Mouse (Mus musculus) erythroblast, embryonic 14.5 days (primary cell): ENCODE results near the gene Zfp512b. TPM values are rescaled to one million over a fixed set of nuclear protein-coding genes. Genes with fewer than 3 reads are reported as not detected.

ENCODE experiments used
- H3K27me3 ChIP-seq: 2 replicates; pipeline ENCODE4 v1.6.1; 2012; ENCODE audit warnings: inconsistent platforms; ENCODE audit not compliant: control insufficient read depth
- H3K36me3 ChIP-seq: 2 replicates; pipeline ENCODE4 v1.6.1; 2012; ENCODE audit warnings: mild to moderate bottlenecking, inconsistent platforms; ENCODE audit not compliant: control insufficient read depth
- H3K4me1 ChIP-seq: 2 replicates; pipeline ENCODE4 v1.6.1; 2012; ENCODE audit warnings: inconsistent platforms; ENCODE audit not compliant: control insufficient read depth
- H3K4me3 ChIP-seq: replicated peaks from 2 replicates; pipeline ENCODE3; 2012; ENCODE audit warnings: moderate library complexity, mild to moderate bottlenecking, inconsistent platforms
- H3K9me3 ChIP-seq: 2 replicates; pipeline ENCODE4 v1.6.1; 2012; ENCODE audit warnings: low read length, inconsistent platforms, mixed read lengths; ENCODE audit not compliant: control insufficient read depth
- GATA1 ChIP-seq: IDR thresholded peaks from 2 replicates; pipeline ENCODE4 v1.6.1; 2012; ENCODE audit warnings: low read length, inconsistent platforms, mixed read lengths
- TAL1 ChIP-seq: IDR thresholded peaks from 3 replicates; pipeline ENCODE4 v1.6.1; 2012; ENCODE audit warnings: low read length, inconsistent platforms, mixed read lengths
- polyA plus RNA-seq: library from polyadenylated mRNA; stranded (reverse); fragments of >175 nt; gene quantifications from 2 replicates; pipeline ENCODE4 v1.2.3, GENCODE M21; 2012

The Zfp512b gene
- polyA plus RNA-seq, 1 experiment: 0.22 TPM

DNA sequence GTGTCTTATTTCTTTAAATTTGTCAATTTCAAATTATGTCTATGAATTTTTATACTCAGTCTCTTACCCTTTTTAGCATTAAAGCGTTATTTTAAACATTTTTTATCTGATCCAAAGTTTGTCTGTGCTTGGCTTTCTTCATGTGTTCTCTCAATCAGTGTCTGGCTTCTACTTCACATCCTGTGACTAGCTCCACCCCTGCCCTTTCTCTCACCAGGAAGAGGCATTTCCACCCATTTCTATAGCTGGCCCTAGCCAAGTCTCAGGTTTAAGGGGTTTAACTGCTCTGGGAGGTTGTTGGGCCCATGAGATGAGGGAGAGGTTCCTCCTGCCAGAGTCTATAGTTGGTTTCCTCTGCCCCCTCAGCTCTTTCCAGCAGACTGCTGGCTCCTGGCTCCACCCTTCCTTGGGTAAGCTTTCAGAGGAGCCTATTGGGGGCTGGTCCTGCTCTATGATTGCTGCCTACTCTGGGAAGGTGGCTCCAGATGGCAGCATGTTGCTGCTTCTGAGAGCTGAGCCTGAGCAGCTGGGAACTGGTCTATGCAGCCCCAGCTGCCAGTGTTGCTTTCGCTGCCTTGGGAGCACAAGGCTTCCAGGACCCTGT, 55.1 kb downstream of the Zfp512b start:
- Histone ChIP-seq H3K27me3 (no peaks in the 10 kb centered on the region), H3K36me3 (peaks cover 55% of the 10 kb centered on the region), H3K4me3 (no peak overlapping the region), H3K9me3 (no peaks in the 10 kb centered on the region), H3K4me1 (peaks cover 15% of the 10 kb centered on the region)
- no peak for TF ChIP-seq GATA1
- TF ChIP-seq TAL1: no peak

DNA sequence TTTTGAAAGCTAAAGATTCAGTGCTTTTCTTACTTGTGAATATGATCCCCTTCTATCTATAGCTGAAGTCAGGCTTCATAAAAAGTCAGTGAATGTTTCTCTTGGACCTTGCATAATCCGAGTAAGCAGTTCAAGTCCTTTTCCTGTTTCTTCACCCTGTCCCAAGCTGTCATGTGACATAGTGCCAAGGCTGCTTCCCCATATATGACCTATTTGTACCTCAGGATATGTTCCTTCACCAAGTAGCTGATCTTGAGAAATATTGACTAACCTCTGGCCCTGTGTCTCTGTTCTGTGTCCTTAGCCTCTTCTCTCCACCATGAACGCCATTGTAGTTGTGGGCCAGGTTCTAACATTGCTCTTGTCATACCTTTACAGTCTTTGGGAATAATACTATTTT, 56.2 kb downstream of the Zfp512b start:
- Histone ChIP-seq H3K36me3 (peaks cover 57% of the 10 kb centered on the region), H3K4me3 (no peak overlapping the region), H3K27me3 (no peaks in the 10 kb centered on the region), H3K9me3 (no peaks in the 10 kb centered on the region), H3K4me1 (peaks cover 15% of the 10 kb centered on the region)
- TF ChIP-seq GATA1 (no peak), TAL1 (no peak)

DNA sequence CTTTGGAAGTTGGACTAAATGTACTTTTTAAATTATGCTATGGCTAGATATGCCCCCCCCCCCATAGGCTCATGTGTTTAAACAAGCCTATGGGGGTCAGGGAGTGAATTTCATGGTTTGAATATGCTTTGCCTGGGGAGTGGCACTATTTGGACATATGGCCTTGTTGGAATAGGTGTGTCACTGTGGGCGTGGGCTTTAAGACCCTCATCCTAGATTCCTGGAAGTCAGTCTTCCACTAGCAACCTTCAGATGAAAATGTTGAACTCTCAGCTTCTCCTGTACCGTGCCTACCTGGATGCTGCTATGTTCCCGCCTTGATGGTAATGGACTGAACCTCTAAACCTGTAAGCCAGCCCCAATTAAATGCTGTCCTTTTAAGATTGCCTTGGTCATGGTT, 60.0 kb downstream of the Zfp512b start:
- TF ChIP-seq GATA1: no peak
- TF ChIP-seq TAL1: no peak

More for the DNA sequence above, 60.0 kb downstream of the Zfp512b start:
- H3K9me3 ChIP-seq: peaks cover 2% of the 10 kb centered on the region; the same call in 1 of the 2 replicates
- H3K4me1 ChIP-seq: peaks cover 10% of the 10 kb centered on the region
- H3K27me3 ChIP-seq: no peaks in the 10 kb centered on the region
- H3K36me3 ChIP-seq: peaks cover 66% of the 10 kb centered on the region
- H3K4me3 ChIP-seq: no peak overlapping the region

Other genes starting within 250 kb of the Zfp512b start
- gene Zgpat, start 227.9 kb downstream of the Zfp512b start, polyA plus RNA-seq: 0.94 and 1.1 TPM in 2 replicates
- gene Arfrp1, start 227.4 kb downstream of the Zfp512b start, polyA plus RNA-seq: 0.49 and 1.1 TPM in 2 replicates
- gene Lime1, start 212.7 kb downstream of the Zfp512b start, polyA plus RNA-seq: 3.9 and 4.1 TPM in 2 replicates
- gene Zbtb46, start 133.4 kb downstream of the Zfp512b start, polyA plus RNA-seq: 0.23 and 0.26 TPM in 2 replicates
- not detected in 2 replicates for gene Abhd16b, start 99.6 kb downstream of the Zfp512b start, polyA plus RNA-seq
- 4.5 and 5.4 TPM in 2 replicates for gene Tpd52l2, start 95.7 kb downstream of the Zfp512b start, polyA plus RNA-seq
- 0.84 and 0.93 TPM in 2 replicates for gene Dnajc5, start 72.3 kb downstream of the Zfp512b start, polyA plus RNA-seq
- 1.5 and 1.9 TPM in 2 replicates for gene Uckl1, start 7.9 kb downstream of the Zfp512b start, polyA plus RNA-seq
- gene Prpf6, start 935 bp downstream of the Zfp512b start, polyA plus RNA-seq: 1.4 and 1.5 TPM in 2 replicates
- 0.08 TPM in 1 of 2 replicates, not detected in the other for gene Samd10, start 6.4 kb upstream of the Zfp512b start, polyA plus RNA-seq
- not detected in 2 replicates for gene Gm29797, start 64.2 kb upstream of the Zfp512b start, polyA plus RNA-seq
- gene Sox18, start 78.8 kb upstream of the Zfp512b start, polyA plus RNA-seq: 0.15 and 0.19 TPM in 2 replicates
- gene Tcea2, start 87.5 kb upstream of the Zfp512b start, polyA plus RNA-seq: 0.02 TPM in 1 of 2 replicates, not detected in the other
- gene Rgs19, start 101.2 kb upstream of the Zfp512b start, polyA plus RNA-seq: 0.16 and 0.69 TPM in 2 replicates
- gene Lkaaear1, start 105.6 kb upstream of the Zfp512b start, polyA plus RNA-seq: not detected in 2 replicates
- not detected in 2 replicates for gene Oprl1, start 122.2 kb upstream of the Zfp512b start, polyA plus RNA-seq
- not detected in 2 replicates for gene Myt1, start 170.5 kb upstream of the Zfp512b start, polyA plus RNA-seq
- gene Pcmtd2, start 245.1 kb upstream of the Zfp512b start, polyA plus RNA-seq: 1.3 and 1.5 TPM in 2 replicates